Mouse (Mus musculus) urinary bladder, postnatal 14 days (tissue): ENCODE data around the gene Npas3.
A peak's percentile ranks its signal among the peaks of the same experiment; 100 is the strongest.
"Not testable (repeated sequence)": the region's sequence is repeated elsewhere in the genome, so short reads cannot be mapped to it uniquely, and the experiment has no call there.

Experiments
- DNase-seq: peaks from one replicate; pipeline ENCODE4 v3.0.0; 2021; ENCODE audit warnings: low spot score

Gene Npas3

GRCm38 (mm10) chr12:53248101-53248727, at the start of gene Npas3:
Gene Npas3 (plus strand): TSS chr12:53248677.
- DNase-seq, result no peak

- DNase-seq, result peak; percentile 17
Observed at GRCm38 (mm10) chr12:53217141-53217540, 31.3 kb upstream of the Npas3 start.

- DNase-seq, result no peak
Observed at GRCm38 (mm10) chr12:53222742-53223141, 25.7 kb upstream of the Npas3 start.

GRCm38 (mm10) chr12:53227356-53227755, 21.1 kb upstream of the Npas3 start:
- no peak for DNase-seq

GRCm38 (mm10) chr12:53229419-53229818, 19.1 kb upstream of the Npas3 start:
- no peak for DNase-seq

GRCm38 (mm10) chr12:53246181-53246580, 2.3 kb upstream of the Npas3 start:
- no peak for DNase-seq

GRCm38 (mm10) chr12:53246581-53247490, 1.6 kb upstream of the Npas3 start:
- no peak for DNase-seq

GRCm38 (mm10) chr12:53247491-53248035, 914 bp upstream of the Npas3 start:
- no peak for DNase-seq

- DNase-seq, result no peak
Observed at GRCm38 (mm10) chr12:53248796-53249195, 319 bp downstream of the Npas3 start.

GRCm38 (mm10) chr12:53251701-53252181, 3.3 kb downstream of the Npas3 start:
- DNase-seq, result no peak

GRCm38 (mm10) chr12:53252213-53252571, 3.7 kb downstream of the Npas3 start:
- DNase-seq, result no peak

GRCm38 (mm10) chr12:53252572-53253422, 4.3 kb downstream of the Npas3 start:
- no peak for DNase-seq

GRCm38 (mm10) chr12:53253461-53254159, 5.1 kb downstream of the Npas3 start:
- DNase-seq, result no peak

- DNase-seq, result no peak
Observed at GRCm38 (mm10) chr12:53254160-53254480, 5.6 kb downstream of the Npas3 start.

GRCm38 (mm10) chr12:53274502-53274901, 26.0 kb downstream of the Npas3 start:
- not testable (repeated sequence) for DNase-seq

- no peak for DNase-seq
Observed at GRCm38 (mm10) chr12:53277393-53277792, 28.9 kb downstream of the Npas3 start.

GRCm38 (mm10) chr12:53290341-53290740, 41.9 kb downstream of the Npas3 start:
- DNase-seq, result no peak

- no peak for DNase-seq
Observed at GRCm38 (mm10) chr12:53290846-53291245, 42.4 kb downstream of the Npas3 start.

GRCm38 (mm10) chr12:53292010-53292409, 43.5 kb downstream of the Npas3 start:
- no peak for DNase-seq

GRCm38 (mm10) chr12:53292508-53293300, 44.2 kb downstream of the Npas3 start:
- DNase-seq, result no peak

- no peak for DNase-seq
Observed at GRCm38 (mm10) chr12:53294011-53294410, 45.5 kb downstream of the Npas3 start.
